Mouse (Mus musculus) cortical plate, adult 2 months (tissue): ENCODE data around the gene Retreg3.

ENCODE experiments used
- CTCF ChIP-seq: fragments of 200-500 bp; IDR thresholded peaks from 2 replicates; pipeline ENCODE4 v1.5.1; 2011; ENCODE audit warnings: mild to moderate bottlenecking, control low read depth, low read length; ENCODE audit not compliant: insufficient read depth; ENCODE audit errors: extremely low read depth
- POLR2A ChIP-seq: fragments of 200-500 bp; IDR thresholded peaks from 2 replicates; pipeline ENCODE4 v1.6.1; 2011; ENCODE audit warnings: mild to moderate bottlenecking, low read length, control low read depth; ENCODE audit not compliant: insufficient read depth; ENCODE audit errors: extremely low read depth

- TF ChIP-seq CTCF (no peak), POLR2A (no peak)
These were observed 57.4 kb downstream of the Retreg3 start for GRCm38 (mm10) chr11:101062165-101062884.
